Mouse (Mus musculus): Measurements from ENCODE around the gene St5. TPM values are rescaled to one million over a fixed set of nuclear protein-coding genes. Genes with fewer than 3 reads are reported as not detected.

Gene St5
- polyA plus RNA-seq, 1 experiment: 35.8 TPM

- no peak for DNase-seq (ENCODE audit: low read depth)
Observed at GRCm38 (mm10) chr7:109528356-109528755, 175.0 kb downstream of the St5 start.

GRCm38 (mm10) chr7:109527536-109527935 is 175.9 kb downstream of the St5 start:
- DNase-seq (ENCODE audit: low read depth): no peak

GRCm38 (mm10) chr7:109525740-109526663 is 177.4 kb downstream of the St5 start:
- DNase-seq (ENCODE audit: low read depth): no peak

DNA sequence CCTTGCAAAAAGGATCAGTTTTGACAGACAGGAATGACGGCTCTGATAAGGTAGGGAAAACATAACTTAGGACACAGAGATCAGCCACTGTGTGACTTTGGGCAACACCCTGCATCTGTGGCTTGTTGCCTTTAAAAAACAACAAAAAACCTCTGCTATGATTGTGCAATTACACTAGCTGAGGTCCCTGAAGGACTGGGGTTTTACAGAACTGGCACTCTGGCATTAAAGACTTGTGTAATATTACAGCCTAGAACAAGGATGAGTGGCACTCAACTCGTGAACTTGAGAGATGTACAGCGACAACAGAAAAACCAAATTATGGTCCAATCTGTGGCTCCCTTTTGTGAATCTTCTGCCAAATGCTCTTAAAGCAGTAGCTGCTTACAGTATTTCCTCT is 178.6 kb downstream of the St5 start:
- DNase-seq (ENCODE audit: low read depth): no peak

DNA sequence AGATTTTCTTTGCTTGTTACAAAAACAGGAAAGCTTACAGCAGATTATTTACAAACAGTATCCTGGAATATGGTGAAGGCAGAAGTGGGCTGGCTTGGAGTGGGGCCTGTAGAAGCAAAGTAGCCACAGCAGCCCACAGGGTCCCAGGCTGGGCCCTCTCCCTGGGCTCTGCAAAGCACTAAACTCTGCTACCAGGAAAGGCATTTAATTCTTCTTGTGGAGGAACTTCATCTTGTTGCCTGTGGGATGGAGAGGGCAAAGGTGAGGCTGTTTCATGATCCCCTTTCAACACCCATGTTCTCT is 179.0 kb downstream of the St5 start:
- DNase-seq (ENCODE audit: low read depth): no peak

- no peak for DNase-seq (ENCODE audit: low read depth)
Observed at GRCm38 (mm10) chr7:109523741-109524441, 179.5 kb downstream of the St5 start.

GRCm38 (mm10) chr7:109523304-109523703 is 180.1 kb downstream of the St5 start:
- no peak for DNase-seq (ENCODE audit: low read depth)

DNA sequence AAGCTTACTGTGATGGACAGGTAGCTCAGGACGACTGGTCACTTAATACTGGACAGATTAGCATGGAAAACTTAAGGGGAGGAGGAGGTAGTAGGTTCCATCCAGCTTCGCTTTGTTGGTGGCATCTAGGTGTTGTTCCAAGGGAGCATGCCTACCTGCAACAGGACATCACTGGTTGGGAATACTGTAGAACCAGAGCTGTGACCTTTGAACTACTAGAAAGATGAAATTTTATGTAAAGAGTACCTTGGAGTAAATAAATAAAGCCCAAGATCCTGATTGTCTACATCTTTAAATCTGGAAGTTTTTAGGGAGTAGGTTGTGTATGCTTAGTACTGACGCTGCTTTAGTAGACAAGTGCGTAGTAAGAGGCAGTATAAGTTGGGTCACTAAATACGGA is 181.3 kb downstream of the St5 start:
- no peak for DNase-seq (ENCODE audit: low read depth)

DNA sequence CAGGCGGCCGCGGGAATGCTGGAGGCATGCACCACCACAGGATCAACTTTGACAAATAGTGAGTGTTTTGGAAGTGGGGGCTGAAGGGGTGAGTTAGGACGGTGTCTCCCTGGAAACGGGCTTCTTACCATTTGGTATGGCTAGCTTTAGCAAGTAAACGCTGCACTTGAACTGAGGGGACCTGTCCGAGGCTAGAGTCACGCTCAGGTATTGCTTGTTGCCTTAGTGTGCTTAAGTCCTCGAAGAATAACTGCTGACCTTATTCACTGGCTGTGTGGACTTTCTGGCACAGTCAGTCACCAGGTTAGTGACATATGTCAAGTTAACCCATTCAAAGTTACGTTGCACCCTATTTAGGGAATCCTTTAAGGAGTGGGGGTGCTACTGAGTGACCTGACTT is 183.5 kb downstream of the St5 start:
- no peak for DNase-seq (ENCODE audit: low read depth)

DNA sequence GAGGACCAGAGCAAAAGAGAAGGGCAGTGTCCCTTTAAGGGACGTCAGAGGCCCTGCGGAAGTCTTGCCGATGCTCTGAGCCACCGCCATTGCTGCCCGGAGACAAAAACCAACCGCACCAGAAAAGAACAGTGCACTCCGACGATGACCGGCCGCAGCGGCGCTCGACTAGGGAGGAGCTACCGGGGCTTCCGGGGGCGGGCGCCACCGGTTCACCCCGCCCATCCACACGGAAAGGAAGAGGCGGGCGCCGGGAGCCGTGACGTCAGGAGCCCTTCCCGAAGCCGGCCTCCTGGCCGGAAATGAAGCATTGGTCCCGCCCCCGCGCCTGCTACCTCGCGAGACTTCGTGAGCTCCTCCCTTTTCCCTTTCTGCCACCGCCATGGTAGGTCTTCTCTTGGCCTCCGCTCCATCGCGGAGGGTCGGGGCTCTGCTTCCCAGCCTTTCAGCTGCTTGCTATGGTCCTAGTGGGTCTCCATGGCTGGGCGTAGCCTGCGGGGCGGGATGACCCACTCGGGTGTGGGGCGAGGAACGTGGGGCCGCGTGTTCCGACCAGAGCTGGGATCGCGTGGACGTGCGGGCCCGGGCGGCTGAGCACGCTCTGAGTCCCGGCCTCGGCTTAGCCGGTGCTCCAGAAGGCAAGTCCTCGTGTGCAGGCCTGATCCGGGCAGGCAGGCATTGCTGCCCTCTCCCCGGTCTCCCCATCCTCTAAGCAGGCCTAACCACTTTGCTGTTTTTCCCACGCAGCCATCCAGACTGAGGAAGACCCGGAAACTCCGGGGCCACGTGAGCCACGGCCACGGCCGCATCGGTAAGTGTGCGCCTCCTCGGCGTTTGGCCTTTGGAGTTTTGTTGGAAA is 184.3 kb downstream of the St5 start, which contains the start of gene Rpl27a:
TSS of gene Rpl27a (plus strand) at position 310 of the 859 bp plus-strand sequence.
- no peak for DNase-seq (ENCODE audit: low read depth)

GRCm38 (mm10) chr7:109518036-109518681 is 185.2 kb downstream of the St5 start:
- DNase-seq (ENCODE audit: low read depth): no peak

- DNase-seq (ENCODE audit: low read depth): no peak
Observed at GRCm38 (mm10) chr7:109516500-109516899, 186.9 kb downstream of the St5 start.

- no peak for DNase-seq (ENCODE audit: low read depth)
Observed at GRCm38 (mm10) chr7:109511838-109512237, 191.6 kb downstream of the St5 start.

DNA sequence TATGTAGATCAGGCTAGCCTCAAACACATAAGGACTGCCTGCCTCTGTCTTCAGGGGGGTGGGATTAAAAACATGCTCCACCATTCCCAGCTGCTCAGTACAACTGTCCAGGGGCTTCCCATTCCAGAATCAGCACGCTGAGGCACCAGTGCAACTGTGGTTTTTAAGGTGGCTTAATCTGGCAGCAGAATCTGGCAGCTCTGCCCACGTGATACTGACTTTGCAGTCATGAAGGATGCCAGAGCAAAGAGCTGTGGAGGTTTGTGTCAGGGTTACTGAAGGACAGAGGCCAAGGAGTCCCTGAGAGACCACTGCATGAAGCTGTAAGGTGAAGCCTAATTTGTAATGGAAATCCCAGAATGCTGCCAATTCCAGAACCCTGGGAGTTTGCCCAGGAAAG is 192.6 kb downstream of the St5 start:
- DNase-seq (ENCODE audit: low read depth): no peak

DNA sequence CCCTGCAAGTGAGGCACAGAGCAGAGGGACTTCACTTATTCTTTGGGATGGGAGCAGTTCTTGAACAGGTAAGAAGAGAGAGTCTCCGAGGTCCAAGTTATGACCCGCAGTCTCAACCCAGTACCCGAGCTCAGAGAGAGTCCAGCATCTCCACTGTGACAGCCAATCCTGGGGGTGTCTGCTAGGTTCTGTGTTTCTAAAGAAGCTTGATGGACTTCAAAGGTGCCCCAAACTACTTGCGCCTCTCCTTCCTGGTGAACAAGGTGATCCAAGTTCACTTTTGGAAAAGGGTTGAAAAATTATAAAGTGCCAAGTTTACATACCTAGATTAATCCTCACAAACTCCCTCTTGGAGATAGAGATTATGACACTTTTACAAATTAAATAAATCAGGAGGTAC is 195.4 kb downstream of the St5 start, which contains the start of gene Trim66:
TSS of gene Trim66 (minus strand) at position 101 of the 400 bp plus-strand sequence.
- DNase-seq (ENCODE audit: low read depth): no peak

GRCm38 (mm10) chr7:109507572-109507971 is 195.8 kb downstream of the St5 start:
- DNase-seq (ENCODE audit: low read depth): no peak

DNA sequence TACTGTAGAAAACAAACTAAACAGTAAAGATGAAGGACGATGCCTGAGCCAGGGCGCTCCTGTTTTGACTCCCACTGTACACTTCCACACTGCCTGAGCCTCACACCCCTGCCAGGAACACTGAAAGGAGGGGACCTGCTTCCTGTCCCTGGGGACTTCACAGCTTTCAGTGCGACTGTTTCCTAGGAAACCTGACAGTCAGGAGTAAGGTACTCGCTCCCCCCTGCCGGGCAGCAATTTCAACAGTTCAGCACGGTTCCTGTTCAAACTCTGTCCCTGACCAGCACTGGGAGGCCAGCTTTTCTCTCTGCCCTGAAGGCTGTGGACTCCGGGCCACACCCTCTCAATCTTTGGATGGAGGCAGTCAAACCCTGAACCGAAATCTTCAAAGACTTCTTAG is 196.3 kb downstream of the St5 start:
- DNase-seq (ENCODE audit: low read depth): no peak

DNA sequence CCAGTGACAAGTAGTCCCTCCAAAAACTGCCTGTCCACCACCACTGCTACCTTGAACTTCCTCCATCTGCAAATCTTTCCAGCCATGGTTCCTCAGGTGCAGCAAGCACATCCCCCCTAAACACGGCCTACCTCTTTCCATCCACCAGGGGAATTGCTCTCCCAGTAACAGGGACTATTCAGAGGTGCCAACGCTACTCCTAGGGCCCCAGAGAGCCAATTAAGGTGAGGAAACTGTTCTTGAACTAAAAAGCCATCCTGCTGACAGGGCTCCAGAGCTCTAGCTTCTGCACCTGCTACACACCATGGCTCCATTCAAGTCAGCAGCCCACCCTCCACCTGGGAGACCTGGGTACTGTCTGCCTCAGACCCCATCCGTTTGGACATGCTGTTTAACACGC is 205.9 kb downstream of the St5 start:
- no peak for DNase-seq (ENCODE audit: low read depth)

DNA sequence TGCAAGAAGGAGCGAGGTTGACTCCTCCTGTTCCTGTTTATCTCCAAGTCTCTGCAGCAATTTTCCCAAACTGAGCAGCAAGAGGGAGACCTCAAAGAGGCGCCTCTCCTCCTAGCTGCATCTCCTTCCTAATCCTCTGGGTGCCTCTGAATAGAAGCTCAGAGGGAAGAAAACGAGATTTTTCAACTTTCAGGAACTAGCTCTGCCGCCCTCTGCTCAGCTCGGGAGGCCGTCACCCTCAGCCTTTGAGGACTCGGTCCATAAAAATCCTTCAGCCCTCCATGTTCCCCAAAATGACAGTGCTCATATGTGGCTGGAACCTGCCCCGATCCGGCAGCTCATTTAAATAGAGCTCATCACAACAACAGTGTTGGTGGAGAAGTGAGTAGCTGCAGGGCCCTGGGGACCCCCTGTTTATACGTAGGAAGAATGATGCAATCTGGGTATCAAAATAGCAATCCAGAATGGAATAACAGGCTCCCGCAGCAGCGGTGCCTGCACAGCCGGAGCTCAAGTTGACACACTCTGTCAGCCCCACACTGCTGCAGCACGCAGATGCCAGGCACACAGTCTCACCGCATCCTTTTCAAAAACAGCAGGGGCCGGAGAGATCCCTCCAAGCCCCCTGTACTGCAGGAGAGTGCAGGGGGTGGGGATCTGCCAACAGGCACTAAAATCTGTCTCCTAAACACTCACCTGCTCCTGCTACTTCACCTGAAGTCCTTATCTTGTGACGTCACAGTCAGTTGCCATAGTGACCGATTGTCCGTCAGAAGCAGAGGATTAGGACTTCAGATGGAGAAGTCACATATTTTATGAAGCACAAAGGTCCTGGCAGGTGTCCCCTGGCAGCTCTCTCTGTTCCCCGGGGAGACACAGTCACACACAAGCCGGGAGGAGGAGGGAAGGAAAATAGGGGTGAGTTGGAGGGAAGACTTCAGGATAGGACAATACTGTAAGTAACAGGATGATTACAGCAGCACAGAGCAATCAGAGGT is 209.8 kb downstream of the St5 start:
- no peak for DNase-seq (ENCODE audit: low read depth)

GRCm38 (mm10) chr7:109492616-109493318 is 210.6 kb downstream of the St5 start:
- no peak for DNase-seq (ENCODE audit: low read depth)

Measured in gonadal fat pad, adult 2 months (tissue).